Mouse (Mus musculus): ENCODE results near the gene Klhdc3. TPM values are rescaled to one million over a fixed set of nuclear protein-coding genes. Genes with fewer than 3 reads are reported as not detected.

The Klhdc3 gene
- polyA plus RNA-seq, 1 experiment from 2014 or later = 52.0 TPM

GRCm38 (mm10) chr17:46721077-46721476 is 40.4 kb upstream of the Klhdc3 start:
- no peaks in the 10 kb centered on the region for H3K9me3 ChIP-seq (replicated peaks; ENCODE audit: control insufficient read depth, low read length)
- no peaks in the 10 kb centered on the region for H3K27me3 ChIP-seq (ENCODE audit: control insufficient read depth, insufficient read depth, low read depth, low read length)
- WGBS (ENCODE audit: insufficient replicate concordance) = 77% methylated on average over 7 of the region's 7 CpGs
- no peak overlapping the region for H3K9ac ChIP-seq (ENCODE audit: low read depth, low read length)
- H3K4me2 ChIP-seq (ENCODE audit: low read depth, low read length) = no peak overlapping the region
- no peaks in the 10 kb centered on the region for H3K4me1 ChIP-seq (ENCODE audit: control insufficient read depth, low read depth, low read length)
- H3K4me3 ChIP-seq (ENCODE audit: low read depth, low read length) = no peak overlapping the region
- no peaks in the 10 kb centered on the region for H3K36me3 ChIP-seq (ENCODE audit: control insufficient read depth, insufficient read depth)
- ATAC-seq (ENCODE audit: low read depth) = no peak
- no peak overlapping the region for H3K27ac ChIP-seq (ENCODE audit: low read length)

- peaks cover 16% of the 10 kb centered on the region for H3K4me1 ChIP-seq (ENCODE audit: control insufficient read depth, low read depth, low read length)
- no peak overlapping the region for H3K4me2 ChIP-seq (ENCODE audit: low read depth, low read length)
- no peaks in the 10 kb centered on the region for H3K9me3 ChIP-seq (replicated peaks; ENCODE audit: control insufficient read depth, low read length)
- H3K27ac ChIP-seq (ENCODE audit: low read length) = no peak overlapping the region
- no peak overlapping the region for H3K4me3 ChIP-seq (ENCODE audit: low read depth, low read length)
- no peak overlapping the region for H3K9ac ChIP-seq (ENCODE audit: low read depth, low read length)
- no peaks in the 10 kb centered on the region for H3K27me3 ChIP-seq (ENCODE audit: control insufficient read depth, insufficient read depth, low read depth, low read length)
- H3K36me3 ChIP-seq (ENCODE audit: control insufficient read depth, insufficient read depth) = peaks cover 13% of the 10 kb centered on the region
- 81% methylated on average over 11 of the region's 11 CpGs for WGBS (ENCODE audit: insufficient replicate concordance)
- ATAC-seq (ENCODE audit: low read depth) = no peak
Observed at GRCm38 (mm10) chr17:46714756-46715481, 34.2 kb upstream of the Klhdc3 start.

- Histone ChIP-seq H3K36me3 (ENCODE audit: control insufficient read depth, insufficient read depth) (peaks cover 13% of the 10 kb centered on the region), H3K4me3 (ENCODE audit: low read depth, low read length) (no peak overlapping the region), H3K27ac (ENCODE audit: low read length) (no peak overlapping the region), H3K4me2 (ENCODE audit: low read depth, low read length) (no peak overlapping the region), H3K9ac (ENCODE audit: low read depth, low read length) (no peak overlapping the region), H3K9me3 (replicated peaks; ENCODE audit: control insufficient read depth, low read length) (no peaks in the 10 kb centered on the region), H3K27me3 (ENCODE audit: control insufficient read depth, insufficient read depth, low read depth, low read length) (no peaks in the 10 kb centered on the region), H3K4me1 (ENCODE audit: control insufficient read depth, low read depth, low read length) (peaks cover 16% of the 10 kb centered on the region)
- 83% methylated on average over 9 of the region's 9 CpGs for WGBS (ENCODE audit: insufficient replicate concordance)
- ATAC-seq (ENCODE audit: low read depth) = no peak
Observed at GRCm38 (mm10) chr17:46713849-46714248, 33.1 kb upstream of the Klhdc3 start.

- no peaks in the 10 kb centered on the region for H3K9me3 ChIP-seq (replicated peaks; ENCODE audit: control insufficient read depth, low read length)
- H3K27me3 ChIP-seq (ENCODE audit: control insufficient read depth, insufficient read depth, low read depth, low read length) = no peaks in the 10 kb centered on the region
- no peak for ATAC-seq (ENCODE audit: low read depth)
- H3K4me3 ChIP-seq (ENCODE audit: low read depth, low read length) = peak overlapping the region; percentile 99
- peak overlapping the region; percentile 73 for H3K4me2 ChIP-seq (ENCODE audit: low read depth, low read length)
- H3K4me1 ChIP-seq (ENCODE audit: control insufficient read depth, low read depth, low read length) = peaks cover 16% of the 10 kb centered on the region
- peak overlapping the region; percentile 95 for H3K9ac ChIP-seq (ENCODE audit: low read depth, low read length)
- H3K36me3 ChIP-seq (ENCODE audit: control insufficient read depth, insufficient read depth) = peaks cover 13% of the 10 kb centered on the region
- no peak overlapping the region for H3K27ac ChIP-seq (ENCODE audit: low read length)
- WGBS (ENCODE audit: insufficient replicate concordance) = 10% methylated on average over 7 of the region's 7 CpGs
Observed at GRCm38 (mm10) chr17:46712442-46712841, 31.7 kb upstream of the Klhdc3 start.

GRCm38 (mm10) chr17:46711612-46712271 is 31.0 kb upstream of the Klhdc3 start:
- peak overlapping the region; percentile 79 for H3K27ac ChIP-seq (ENCODE audit: low read length)

GRCm38 (mm10) chr17:46710959-46711597 is 30.4 kb upstream of the Klhdc3 start, which contains the start of gene Pex6:
Gene Pex6, plus strand, starts transcription at chr17:46711463.
- Histone ChIP-seq H3K4me2 (ENCODE audit: low read depth, low read length) (peak within 1 kb of the TSS; percentile 73), H3K27ac (ENCODE audit: low read length) (peak within 1 kb of the TSS; percentile 79), H3K4me3 (ENCODE audit: low read depth, low read length) (peak within 1 kb of the TSS; percentile 99), H3K4me1 (ENCODE audit: control insufficient read depth, low read depth, low read length) (peaks cover 16% of the 10 kb centered on the region), H3K36me3 (ENCODE audit: control insufficient read depth, insufficient read depth) (peaks cover 13% of the 10 kb centered on the region), H3K9me3 (replicated peaks; ENCODE audit: control insufficient read depth, low read length) (no peaks in the 10 kb centered on the region), H3K27me3 (ENCODE audit: control insufficient read depth, insufficient read depth, low read depth, low read length) (no peaks in the 10 kb centered on the region), H3K9ac (ENCODE audit: low read depth, low read length) (peak within 1 kb of the TSS; percentile 95)
- ATAC-seq (ENCODE audit: low read depth) = peak; percentile 86
- WGBS (ENCODE audit: insufficient replicate concordance) = 7% methylated on average over 36 of the region's 36 CpGs

More at GRCm38 (mm10) chr17:46711612-46712271, 31.0 kb upstream of the Klhdc3 start:
- Histone ChIP-seq H3K4me2 (ENCODE audit: low read depth, low read length) (peak overlapping the region; percentile 73), H3K27me3 (ENCODE audit: control insufficient read depth, insufficient read depth, low read depth, low read length) (no peaks in the 10 kb centered on the region), H3K9ac (ENCODE audit: low read depth, low read length) (peak overlapping the region; percentile 95), H3K4me1 (ENCODE audit: control insufficient read depth, low read depth, low read length) (peaks cover 16% of the 10 kb centered on the region), H3K9me3 (replicated peaks; ENCODE audit: control insufficient read depth, low read length) (no peaks in the 10 kb centered on the region), H3K4me3 (ENCODE audit: low read depth, low read length) (peak overlapping the region; percentile 99), H3K36me3 (ENCODE audit: control insufficient read depth, insufficient read depth) (peaks cover 13% of the 10 kb centered on the region)
- under 1% methylated on average over 76 of the region's 76 CpGs for WGBS (ENCODE audit: insufficient replicate concordance)
- ATAC-seq (ENCODE audit: low read depth) = peak; percentile 58

GRCm38 (mm10) chr17:46706375-46707089 is 25.8 kb upstream of the Klhdc3 start:
- H3K36me3 ChIP-seq (ENCODE audit: control insufficient read depth, insufficient read depth) = no peaks in the 10 kb centered on the region
- H3K4me1 ChIP-seq (ENCODE audit: control insufficient read depth, low read depth, low read length) = peaks cover 34% of the 10 kb centered on the region
- H3K9me3 ChIP-seq (replicated peaks; ENCODE audit: control insufficient read depth, low read length) = no peaks in the 10 kb centered on the region
- no peak overlapping the region for H3K4me3 ChIP-seq (ENCODE audit: low read depth, low read length)
- no peak overlapping the region for H3K4me2 ChIP-seq (ENCODE audit: low read depth, low read length)
- no peak overlapping the region for H3K27ac ChIP-seq (ENCODE audit: low read length)
- 83% methylated on average over 14 of the region's 14 CpGs for WGBS (ENCODE audit: insufficient replicate concordance)
- H3K27me3 ChIP-seq (ENCODE audit: control insufficient read depth, insufficient read depth, low read depth, low read length) = no peaks in the 10 kb centered on the region
- no peak overlapping the region for H3K9ac ChIP-seq (ENCODE audit: low read depth, low read length)
- ATAC-seq (ENCODE audit: low read depth) = no peak

GRCm38 (mm10) chr17:46704887-46705835 is 24.4 kb upstream of the Klhdc3 start, which contains the start of gene Ppp2r5d:
Gene Ppp2r5d, minus strand, starts transcription at chr17:46705111.
- peak within 1 kb of the TSS; percentile 93 for H3K9ac ChIP-seq (ENCODE audit: low read depth, low read length)
- H3K4me1 ChIP-seq (ENCODE audit: control insufficient read depth, low read depth, low read length) = peaks cover 31% of the 10 kb centered on the region
- ATAC-seq (ENCODE audit: low read depth) = peak; percentile 95
- WGBS (ENCODE audit: insufficient replicate concordance) = 1% methylated on average over 48 of the region's 48 CpGs
- H3K4me2 ChIP-seq (ENCODE audit: low read depth, low read length) = peak within 1 kb of the TSS; percentile 88
- H3K4me3 ChIP-seq (ENCODE audit: low read depth, low read length) = peak within 1 kb of the TSS; percentile 93
- peak within 1 kb of the TSS; percentile 88 for H3K27ac ChIP-seq (ENCODE audit: low read length)
- no peaks in the 10 kb centered on the region for H3K9me3 ChIP-seq (replicated peaks; ENCODE audit: control insufficient read depth, low read length)
- no peaks in the 10 kb centered on the region for H3K36me3 ChIP-seq (ENCODE audit: control insufficient read depth, insufficient read depth)
- H3K27me3 ChIP-seq (ENCODE audit: control insufficient read depth, insufficient read depth, low read depth, low read length) = no peaks in the 10 kb centered on the region
